Mouse (Mus musculus) heart, embryonic 12.5 days (tissue): ENCODE results near the gene Acvr2b. TPM values are rescaled to one million over a fixed set of nuclear protein-coding genes. Genes with fewer than 3 reads are reported as not detected.
A peak's percentile ranks its signal among the peaks of the same experiment; 100 is the strongest.
"Not testable (repeated sequence)": the region's sequence is repeated elsewhere in the genome, so short reads cannot be mapped to it uniquely, and the experiment has no call there.

Experiments
- ATAC-seq: fragments of 200-750 bp; cut with Nextera tagmentation; 2 replicates; pipeline ENCODE4 v1.8.0; 2017; ENCODE audit warnings: moderate TSS enrichment, moderate library complexity; ENCODE audit not compliant: insufficient number of reproducible peaks, low FRiP score
- H3K27ac ChIP-seq: fragments of 300-500 bp; sonication (generic); 2 replicates; pipeline ENCODE4 v1.5.1; 2016; ENCODE audit warnings: mild to moderate bottlenecking, moderate library complexity; ENCODE audit not compliant: poor library complexity, severe bottlenecking
- H3K27me3 ChIP-seq: fragments of 300-500 bp; sonication (generic); replicated peaks from 2 replicates; pipeline ENCODE4 v1.6.1; 2016; ENCODE audit warnings: mild to moderate bottlenecking, moderate library complexity
- H3K36me3 ChIP-seq: fragments of 300-500 bp; sonication (generic); 2 replicates; pipeline ENCODE4 v1.6.1; 2016; ENCODE audit warnings: mild to moderate bottlenecking, moderate library complexity
- H3K4me1 ChIP-seq: fragments of 300-500 bp; sonication (generic); replicated peaks from 2 replicates; pipeline ENCODE4 v1.6.1; 2016; ENCODE audit warnings: mild to moderate bottlenecking
- H3K4me2 ChIP-seq: fragments of 300-500 bp; sonication (generic); 2 replicates; pipeline ENCODE4 v1.6.1; 2016; ENCODE audit warnings: mild to moderate bottlenecking, moderate library complexity
- H3K4me3 ChIP-seq: fragments of 300-500 bp; sonication (generic); 2 replicates; pipeline ENCODE4 v1.5.1; 2016; ENCODE audit warnings: mild to moderate bottlenecking
- H3K9ac ChIP-seq: fragments of 300-500 bp; sonication (generic); 2 replicates; pipeline ENCODE4 v1.6.1; 2016; ENCODE audit warnings: mild to moderate bottlenecking, moderate library complexity
- H3K9me3 ChIP-seq: fragments of 300-500 bp; sonication (generic); replicated peaks from 2 replicates; pipeline ENCODE4 v1.6.1; 2016; ENCODE audit warnings: mild to moderate bottlenecking, moderate library complexity
- WGBS: fragments of 180-500 bp; shearing (Covaris S2); methylation state at CpG from one replicate; pipeline ENCODE4 v1.1.7; 2016; 5-methylcytosine and 5-hydroxymethylcytosine counted together
- polyA plus RNA-seq: library from polyadenylated mRNA; unstranded; fragments of >200 nt; fragmentation: Nextera tagmentation; extraction: Ambion mirVana; gene quantifications from 2 replicates; pipeline ENCODE4 v1.2.1, GENCODE M21; 2016

The Acvr2b gene
- 23.3 and 28.9 TPM in 2 replicates for polyA plus RNA-seq

- H3K4me2 ChIP-seq: peak within 1 kb of the TSS; percentile 95
- H3K4me3 ChIP-seq: peak within 1 kb of the TSS; percentile 85
- H3K9ac ChIP-seq: peak within 1 kb of the TSS; percentile 94
- H3K27ac ChIP-seq: peak within 1 kb of the TSS; percentile 93
- no peaks in the 10 kb centered on the region for H3K9me3 ChIP-seq
- H3K27me3 ChIP-seq: no peaks in the 10 kb centered on the region
- H3K4me1 ChIP-seq: peaks cover 27% of the 10 kb centered on the region
- peak; percentile 93 for ATAC-seq
- H3K36me3 ChIP-seq: peaks cover 3% of the 10 kb centered on the region; the same call in 1 of the 2 replicates
- WGBS: 0% methylated on average over 32 of the region's 32 CpGs
Measured at GRCm38 (mm10) chr9:119401801-119402214, at the start of gene Acvr2b. Acvr2b (plus strand) TSS chr9:119402118.

DNA sequence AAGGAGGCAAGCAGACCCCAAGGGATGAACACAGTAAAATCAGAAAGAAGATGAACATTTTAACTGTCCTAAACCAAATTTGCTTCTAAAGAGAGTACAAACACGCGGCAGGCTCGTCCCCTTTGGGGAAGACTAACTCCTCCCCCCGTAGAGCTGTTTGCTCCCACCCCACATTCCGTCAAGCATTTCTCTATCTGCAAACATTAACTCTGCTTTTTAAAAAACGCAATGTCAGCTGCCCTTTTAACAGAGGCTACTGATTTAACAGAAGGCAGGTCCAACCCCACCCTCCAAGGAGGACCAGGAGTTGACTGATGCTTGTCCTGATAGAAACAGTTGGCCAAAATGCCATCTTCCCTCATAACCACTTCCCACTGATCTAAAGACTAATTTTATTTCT lies 48.0 kb upstream of the Acvr2b start:
- H3K9ac ChIP-seq: no peak overlapping the region
- WGBS: 71% methylated on average over 6 of the region's 6 CpGs
- no peaks in the 10 kb centered on the region; the same call in 1 of the 2 replicates for H3K27me3 ChIP-seq
- no peaks in the 10 kb centered on the region for H3K9me3 ChIP-seq
- no peak for ATAC-seq
- H3K27ac ChIP-seq: no peak overlapping the region
- no peaks in the 10 kb centered on the region for H3K4me1 ChIP-seq
- H3K4me2 ChIP-seq: no peak overlapping the region
- H3K36me3 ChIP-seq: peaks cover 27% of the 10 kb centered on the region
- H3K4me3 ChIP-seq: no peak overlapping the region

GRCm38 (mm10) chr9:119355943-119356342 lies 46.0 kb upstream of the Acvr2b start:
- H3K4me1 ChIP-seq: no peaks in the 10 kb centered on the region
- H3K36me3 ChIP-seq: peaks cover 8% of the 10 kb centered on the region
- H3K27me3 ChIP-seq: no peaks in the 10 kb centered on the region; the same call in 1 of the 2 replicates
- no peak overlapping the region for H3K4me3 ChIP-seq
- no peak overlapping the region for H3K9ac ChIP-seq
- WGBS: 73% methylated on average over 6 of the region's 6 CpGs
- no peaks in the 10 kb centered on the region for H3K9me3 ChIP-seq
- no peak overlapping the region for H3K4me2 ChIP-seq
- no peak overlapping the region for H3K27ac ChIP-seq
- ATAC-seq: no peak

- H3K9me3 ChIP-seq: no peaks in the 10 kb centered on the region
- peak within 1 kb of the TSS; percentile 70 for H3K4me3 ChIP-seq
- no peaks in the 10 kb centered on the region; the same call in 1 of the 2 replicates for H3K27me3 ChIP-seq
- peak within 1 kb of the TSS; percentile 82 for H3K9ac ChIP-seq
- ATAC-seq: peak; percentile 82
- peaks cover 4% of the 10 kb centered on the region for H3K4me1 ChIP-seq
- no peaks in the 10 kb centered on the region for H3K36me3 ChIP-seq
- WGBS: 4% methylated on average over 65 of the region's 65 CpGs
- H3K4me2 ChIP-seq: peak within 1 kb of the TSS; percentile 97
- no peak within 1 kb of the TSS for H3K27ac ChIP-seq
Measured at GRCm38 (mm10) chr9:119357331-119358057, 44.4 kb upstream of the Acvr2b start, which contains the start of gene Xylb. Xylb (plus strand) TSS chr9:119357381.

DNA sequence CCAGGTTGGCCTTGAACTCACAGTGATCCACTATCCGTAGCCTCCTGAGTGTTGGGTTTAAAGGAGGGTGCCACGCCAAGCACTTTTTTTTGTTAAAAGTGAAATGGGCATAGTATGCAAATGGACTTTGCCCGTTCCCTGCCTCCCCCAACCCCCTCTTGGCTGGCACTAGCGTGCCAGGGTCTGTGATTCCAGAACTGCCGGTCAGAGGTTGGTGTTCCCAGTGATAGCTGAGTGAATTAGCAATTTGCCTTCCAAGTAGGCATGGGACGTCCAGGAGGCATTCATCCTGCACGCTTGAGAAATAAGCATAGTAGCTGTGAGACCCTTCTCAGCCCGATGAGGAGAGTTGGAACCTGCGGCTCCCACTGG lies 43.9 kb upstream of the Acvr2b start:
- H3K9ac ChIP-seq: peak overlapping the region; percentile 82
- peak overlapping the region; percentile 70 for H3K4me3 ChIP-seq
- ATAC-seq: no peak
- H3K27ac ChIP-seq: no peak overlapping the region
- H3K4me2 ChIP-seq: peak overlapping the region; percentile 97
- no peaks in the 10 kb centered on the region for H3K36me3 ChIP-seq
- no peaks in the 10 kb centered on the region; the same call in 1 of the 2 replicates for H3K27me3 ChIP-seq
- H3K4me1 ChIP-seq: peaks cover 10% of the 10 kb centered on the region
- no peaks in the 10 kb centered on the region for H3K9me3 ChIP-seq
- 52% methylated on average over 9 of the region's 9 CpGs for WGBS

- H3K36me3 ChIP-seq: no peaks in the 10 kb centered on the region
- peaks cover 24% of the 10 kb centered on the region for H3K4me1 ChIP-seq
- H3K9ac ChIP-seq: no peak overlapping the region
- no peaks in the 10 kb centered on the region for H3K9me3 ChIP-seq
- H3K27me3 ChIP-seq: no peaks in the 10 kb centered on the region; the same call in 1 of the 2 replicates
- H3K4me2 ChIP-seq: no peak overlapping the region
- ATAC-seq: no peak
- no peak overlapping the region for H3K4me3 ChIP-seq
- no peak overlapping the region for H3K27ac ChIP-seq
- 88% methylated on average over 5 of the region's 5 CpGs for WGBS
Measured at GRCm38 (mm10) chr9:119361416-119361815, 40.5 kb upstream of the Acvr2b start.

- WGBS: 46% methylated on average over 12 of the region's 12 CpGs
- no peak for ATAC-seq
Measured at GRCm38 (mm10) chr9:119363229-119363628, 38.7 kb upstream of the Acvr2b start.

GRCm38 (mm10) chr9:119365284-119365683 lies 36.6 kb upstream of the Acvr2b start, which contains the start of gene Slc22a14:
Slc22a14 (minus strand) TSS chr9:119365553.
- WGBS: 60% methylated on average over 7 of the region's 7 CpGs
- no peak for ATAC-seq
- H3K27me3 ChIP-seq: no peaks in the 10 kb centered on the region
- no peak within 1 kb of the TSS for H3K9ac ChIP-seq
- H3K9me3 ChIP-seq: no peaks in the 10 kb centered on the region
- peaks cover 24% of the 10 kb centered on the region for H3K4me1 ChIP-seq
- H3K4me3 ChIP-seq: no peak within 1 kb of the TSS
- H3K36me3 ChIP-seq: no peaks in the 10 kb centered on the region
- H3K4me2 ChIP-seq: no peak within 1 kb of the TSS
- H3K27ac ChIP-seq: no peak within 1 kb of the TSS

More at GRCm38 (mm10) chr9:119363229-119363628, 38.7 kb upstream of the Acvr2b start:
- no peak overlapping the region for H3K4me2 ChIP-seq
- H3K4me3 ChIP-seq: no peak overlapping the region
- H3K27ac ChIP-seq: no peak overlapping the region
- peaks cover 24% of the 10 kb centered on the region for H3K4me1 ChIP-seq
- H3K9ac ChIP-seq: no peak overlapping the region
- H3K9me3 ChIP-seq: no peaks in the 10 kb centered on the region
- no peaks in the 10 kb centered on the region for H3K36me3 ChIP-seq
- no peaks in the 10 kb centered on the region for H3K27me3 ChIP-seq

GRCm38 (mm10) chr9:119368367-119368766 lies 33.6 kb upstream of the Acvr2b start:
- no peak for ATAC-seq
- Histone ChIP-seq H3K9me3 (no peaks in the 10 kb centered on the region), H3K4me1 (peaks cover 11% of the 10 kb centered on the region), H3K4me2 (no peak overlapping the region), H3K27ac (no peak overlapping the region), H3K4me3 (no peak overlapping the region), H3K27me3 (no peaks in the 10 kb centered on the region), H3K36me3 (no peaks in the 10 kb centered on the region), H3K9ac (no peak overlapping the region)
- WGBS: 87% methylated on average over 3 of the region's 3 CpGs

DNA sequence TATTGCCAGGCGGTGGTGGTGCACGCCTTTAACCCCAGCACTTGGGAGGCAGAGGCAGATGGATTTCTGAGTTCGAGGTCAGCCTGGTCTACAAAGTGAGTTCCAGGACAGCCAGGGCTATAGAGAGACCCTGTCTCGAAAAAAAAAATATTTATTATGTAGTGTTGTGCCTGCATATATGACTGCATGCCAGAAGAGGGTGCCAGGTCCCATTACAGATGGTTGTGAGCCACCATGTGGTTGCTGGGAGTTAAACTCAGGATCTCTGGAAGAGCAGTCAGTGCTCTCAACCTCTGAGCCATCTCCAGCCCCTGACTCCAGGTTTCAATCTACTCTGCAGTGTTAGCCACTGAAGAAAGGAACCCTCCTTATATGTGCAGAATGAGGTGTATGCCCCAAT lies 31.1 kb upstream of the Acvr2b start:
- not testable (repeated sequence) for H3K27me3 ChIP-seq, H3K9ac ChIP-seq, H3K36me3 ChIP-seq, H3K9me3 ChIP-seq, H3K4me3 ChIP-seq, H3K27ac ChIP-seq, ATAC-seq, H3K4me2 ChIP-seq, H3K4me1 ChIP-seq
- 75% methylated on average over 4 of the region's 4 CpGs for WGBS

DNA sequence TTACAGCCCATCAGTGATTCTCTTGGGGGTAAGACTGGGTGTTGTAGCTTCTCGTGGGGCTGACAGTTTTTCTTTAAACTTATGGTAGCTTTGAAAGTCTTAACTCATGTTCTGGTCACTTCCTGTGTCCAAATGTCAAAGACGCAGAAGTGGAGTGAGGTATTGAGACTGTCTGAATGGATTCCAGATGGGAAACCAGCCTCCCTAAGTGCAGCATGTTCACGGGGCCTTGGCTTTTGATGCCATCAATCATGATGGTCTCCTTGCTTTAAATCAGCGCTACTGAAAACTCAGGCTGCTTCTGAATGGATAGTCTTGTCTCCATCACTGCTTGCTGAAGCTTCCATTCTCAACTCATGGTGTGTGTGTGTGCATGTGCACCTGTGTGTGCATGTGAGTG lies 30.7 kb upstream of the Acvr2b start:
- Histone ChIP-seq H3K27me3 (no peaks in the 10 kb centered on the region), H3K4me1 (no peaks in the 10 kb centered on the region), H3K27ac (no peak overlapping the region), H3K36me3 (no peaks in the 10 kb centered on the region), H3K4me3 (no peak overlapping the region), H3K9ac (no peak overlapping the region), H3K9me3 (no peaks in the 10 kb centered on the region), H3K4me2 (no peak overlapping the region)
- WGBS: 75% methylated on average over 4 of the region's 4 CpGs
- ATAC-seq: no peak
